Comparison of ENCODE assay signal across 20 mouse cellular contexts in genomic region chr8:114109365-114110140, GRCm38 (mm10). TPM values are rescaled to one million over a fixed set of nuclear protein-coding genes. Genes with fewer than 3 reads are reported as not detected.
A peak's percentile ranks its signal among the peaks of the same experiment; 100 is the strongest.
DNase-seq lines count a peak whose midpoint lies in the region; ATAC-seq and TF ChIP-seq lines count a peak whose summit lies in the region.
"Had no signal": no experiment of that assay in that cellular context is flagged by ENCODE, and none has a peak within 500 bp of the region (broad histone marks: within the 10 kb centered on the region; RNA-seq: fewer than 3 reads in every experiment).

No protein-coding gene starts in this region.

- H3K9me3 ChIP-seq in forebrain, embryonic 15.5 days, result no peaks in the 10 kb centered on the region
- no peaks in the 10 kb centered on the region for H3K9me3 ChIP-seq in midbrain, embryonic 16.5 days (replicated peaks; ENCODE audit: control insufficient read depth, low read length, poor library complexity, severe bottlenecking)
- H3K9me3 ChIP-seq: embryonic facial prominence, embryonic 13.5 days; neural tube, embryonic 12.5 days had no signal

- DNase-seq in layer of hippocampus, adult 2 months (ENCODE audit: low spot score in 2 of 2), result no peak
- no peak for DNase-seq in layer of hippocampus, adult 11-12 months (ENCODE audit: low spot score)
- DNase-seq in brain, embryonic 14.5 days (ENCODE audit: low read depth), result peak; percentile 85
- no peak for DNase-seq in thymus, adult 2 months
- DNase-seq in embryo, embryonic 11 days, result no peak
- DNase-seq: adrenal gland, postnatal 10 days; B cell, adult 2 months; cerebellum, postnatal 14 days; heart, postnatal 14 days; kidney, postnatal 10 days; left cerebral cortex, postnatal 4 days; lung, postnatal 10 days; right cerebral cortex, postnatal 14 days; thymus, postnatal 14 days had no signal

- H3K4me2 ChIP-seq in forebrain, embryonic 15.5 days (replicated peaks), result no peak overlapping the region
- H3K4me2 ChIP-seq in midbrain, embryonic 16.5 days (ENCODE audit: low read length), result peak overlapping the region; percentile 31
- H3K4me2 ChIP-seq: embryonic facial prominence, embryonic 13.5 days; neural tube, embryonic 12.5 days had no signal

- H3K9ac ChIP-seq in forebrain, embryonic 15.5 days (replicated peaks), result no peak overlapping the region
- no peak overlapping the region for H3K9ac ChIP-seq in midbrain, embryonic 16.5 days (ENCODE audit: low read depth, low read length)
- H3K9ac ChIP-seq: embryonic facial prominence, embryonic 13.5 days; liver, embryonic 14.5 days; neural tube, embryonic 12.5 days had no signal

- TF ChIP-seq CTCF in layer of hippocampus, adult 2 months (conservative IDR thresholded peaks at IDR 0.05), result no peak
- TF ChIP-seq CTCF in brain, embryonic 14.5 days (IDR thresholded peaks at IDR 0.05; ENCODE audit: borderline replicate concordance, extremely low read depth, insufficient read depth, insufficient read length), result no peak
- no peak for TF ChIP-seq CTCF in thymus, adult 2 months (IDR thresholded peaks at IDR 0.05; ENCODE audit: borderline replicate concordance, control insufficient read depth, extremely low read depth, insufficient read depth, low read length, poor library complexity)

- 63% methylated on average over 20 of the region's 20 CpGs for WGBS in forebrain, embryonic 15.5 days
- 38% methylated on average over 20 of the region's 20 CpGs for WGBS in midbrain, embryonic 16.5 days
- WGBS in thymus, adult 2 months, result 93% methylated on average over 20 of the region's 20 CpGs

- no peaks in the 10 kb centered on the region for H3K27me3 ChIP-seq in forebrain, embryonic 15.5 days
- H3K27me3 ChIP-seq in midbrain, embryonic 16.5 days (ENCODE audit: control insufficient read depth, insufficient read depth, low read depth, low read length), result no peaks in the 10 kb centered on the region
- no peaks in the 10 kb centered on the region for H3K27me3 ChIP-seq in thymus, adult 2 months (ENCODE audit: control insufficient read depth, insufficient read depth, low read length)
- H3K27me3 ChIP-seq: embryonic facial prominence, embryonic 13.5 days; neural tube, embryonic 12.5 days had no signal

- no peaks in the 10 kb centered on the region; the same call in 1 of the 2 replicates for H3K4me1 ChIP-seq in forebrain, embryonic 15.5 days
- peaks cover 15% of the 10 kb centered on the region for H3K4me1 ChIP-seq in midbrain, embryonic 16.5 days (ENCODE audit: control insufficient read depth, insufficient read depth, low read length)
- H3K4me1 ChIP-seq in thymus, adult 2 months (replicated peaks; ENCODE audit: control insufficient read depth, insufficient read depth, low read length), result no peaks in the 10 kb centered on the region
- H3K4me1 ChIP-seq: embryonic facial prominence, embryonic 13.5 days had no signal

- H3K27ac ChIP-seq in layer of hippocampus, adult 2 months, result no peak overlapping the region
- peak overlapping the region; percentile 16; the same call in 1 of the 2 replicates for H3K27ac ChIP-seq in forebrain, embryonic 15.5 days (replicated peaks)
- peak overlapping the region; percentile 74 for H3K27ac ChIP-seq in midbrain, embryonic 16.5 days (ENCODE audit: low read length)
- H3K27ac ChIP-seq in thymus, adult 2 months (ENCODE audit: control insufficient read depth, insufficient read depth, low read length), result no peak overlapping the region
- H3K27ac ChIP-seq: embryonic facial prominence, embryonic 13.5 days; liver, embryonic 14.5 days; neural tube, embryonic 12.5 days had no signal

- peak; percentile 55; the same call in 1 of the 2 replicates for ATAC-seq in forebrain, embryonic 15.5 days (replicated peaks)
- ATAC-seq in midbrain, embryonic 16.5 days, result peak; percentile 93
- ATAC-seq: intestine, postnatal 0 days had no signal

- no peaks in the 10 kb centered on the region for H3K36me3 ChIP-seq in forebrain, embryonic 15.5 days
- no peaks in the 10 kb centered on the region for H3K36me3 ChIP-seq in midbrain, embryonic 16.5 days (ENCODE audit: control insufficient read depth, insufficient read depth, low read length)
- no peaks in the 10 kb centered on the region for H3K36me3 ChIP-seq in thymus, adult 2 months (ENCODE audit: control insufficient read depth, insufficient read depth, low read length)
- H3K36me3 ChIP-seq: embryonic facial prominence, embryonic 13.5 days; neural tube, embryonic 12.5 days had no signal

- no peak for TF ChIP-seq POLR2A in brain, embryonic 14.5 days (IDR thresholded peaks at IDR 0.05; ENCODE audit: borderline replicate concordance, extremely low read depth, insufficient read depth, insufficient read length, poor library complexity, severe bottlenecking)
- no peak for TF ChIP-seq POLR2A in thymus, adult 2 months (IDR thresholded peaks at IDR 0.05; ENCODE audit: control insufficient read depth, extremely low read depth, insufficient read depth, low read length, poor library complexity)

- peak overlapping the region; percentile 32; the same call in 1 of the 2 replicates for H3K4me3 ChIP-seq in layer of hippocampus, adult 2 months
- no peak overlapping the region for H3K4me3 ChIP-seq in forebrain, embryonic 15.5 days
- H3K4me3 ChIP-seq in midbrain, embryonic 16.5 days (ENCODE audit: low read depth, low read length), result no peak overlapping the region
- H3K4me3 ChIP-seq in thymus, adult 2 months (ENCODE audit: control insufficient read depth, insufficient read depth, low read length), result no peak overlapping the region
- H3K4me3 ChIP-seq: embryonic facial prominence, embryonic 13.5 days; neural tube, embryonic 12.5 days had no signal

RNA-seq across cellular contexts. Expression of gene Nudt7, which starts 23.8 kb away (rescaled TPM):
- total RNA-seq in layer of hippocampus, adult 2 months (2021), result 1 to 10 TPM; 4.6 to 4.9 TPM
- polyA plus RNA-seq in brain, embryonic 14.5 days (2012; rRNA removed), result 3.5 and 3.7 TPM in 2 replicates
- polyA plus RNA-seq in forebrain, embryonic 15.5 days (2015; fragmentation: Nextera tagmentation; extraction: Ambion mirVana), result 3.8 and 4.2 TPM in 2 replicates
- polyA plus RNA-seq in midbrain, embryonic 16.5 days (2015; fragmentation: Nextera tagmentation; extraction: Ambion mirVana), result 2.9 and 3.7 TPM in 2 replicates
- 9.1 and 9.7 TPM in 2 replicates for polyA plus RNA-seq in thymus, adult 2 months (2012; rRNA removed)

Comparison
In these comparisons a context has a peak if more than half of its experiments do, and no peak if none do; other contexts are left out.
1. H3K27ac ChIP-seq: peak in forebrain, embryonic 15.5 days (single experiment) and midbrain, embryonic 16.5 days (single experiment); none in layer of hippocampus, adult 2 months (single experiment) and thymus, adult 2 months (single experiment).